ENCODE assay signal across 9 mouse cellular contexts in the genomic region with DNA sequence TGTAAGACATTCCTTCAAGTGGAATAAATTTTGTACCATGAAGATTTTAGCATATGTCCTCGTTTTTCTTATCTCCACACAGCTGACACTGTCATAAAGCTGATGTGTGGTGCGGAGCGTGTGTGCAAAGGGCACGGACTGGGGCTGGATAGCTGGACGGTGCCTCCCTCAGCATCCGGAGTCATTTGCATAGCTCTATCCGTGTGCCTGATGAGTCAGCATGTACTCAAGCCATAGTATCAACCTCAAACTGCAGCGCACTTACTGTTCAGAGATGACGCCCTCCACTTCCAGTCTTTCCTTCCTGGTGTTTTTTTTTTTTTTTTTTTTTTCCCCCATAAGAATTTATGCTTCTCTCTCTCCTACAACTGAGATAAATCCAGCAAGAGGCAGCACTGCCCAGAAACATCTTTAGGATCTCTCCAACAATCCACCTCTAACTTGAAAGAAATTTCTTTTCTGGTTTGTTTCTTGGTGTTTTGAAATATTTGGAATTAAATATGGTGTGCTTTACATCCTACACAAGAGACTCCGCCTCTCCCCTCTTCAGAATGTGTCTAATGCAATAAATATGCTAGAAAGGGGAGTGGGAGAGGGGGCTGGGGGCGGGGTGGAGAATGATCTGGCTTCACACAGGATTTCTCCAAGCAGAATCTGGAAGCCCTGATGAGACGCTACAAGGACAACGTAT. TPM values are rescaled to one million over a fixed set of nuclear protein-coding genes. Genes with fewer than 3 reads are reported as not detected.
DNase-seq lines count a peak whose midpoint lies in the region; ATAC-seq and TF ChIP-seq lines count a peak whose summit lies in the region.
"Had no signal": no experiment of that assay in that cellular context is flagged by ENCODE, and none has a peak within 500 bp of the region (broad histone marks: within the 10 kb centered on the region; RNA-seq: fewer than 3 reads in every experiment).

No protein-coding gene starts in this region.

- 0 out of 2 replicates have a peak, but pooled peaks cover 3% of the 10 kb centered on the region for H3K27me3 ChIP-seq in hindbrain, embryonic 12.5 days
- no peaks in the 10 kb centered on the region for H3K27me3 ChIP-seq in hindbrain, embryonic 16.5 days (replicated peaks; ENCODE audit: control insufficient read depth, insufficient read depth, low read length)
- H3K27me3 ChIP-seq in midbrain, embryonic 16.5 days (ENCODE audit: control insufficient read depth, insufficient read depth, low read depth, low read length), result no peaks in the 10 kb centered on the region
- H3K27me3 ChIP-seq in thymus, adult 2 months (ENCODE audit: control insufficient read depth, insufficient read depth, low read length), result no peaks in the 10 kb centered on the region

- TF ChIP-seq CTCF in thymus, adult 2 months (IDR thresholded peaks at IDR 0.05; ENCODE audit: borderline replicate concordance, control insufficient read depth, extremely low read depth, insufficient read depth, low read length, poor library complexity), result no peak

- peaks cover 17% of the 10 kb centered on the region for H3K4me1 ChIP-seq in hindbrain, embryonic 12.5 days
- peaks cover 6% of the 10 kb centered on the region; the same call in 1 of the 2 replicates for H3K4me1 ChIP-seq in hindbrain, embryonic 16.5 days (ENCODE audit: control insufficient read depth, insufficient read depth, low read depth, low read length)
- no peaks in the 10 kb centered on the region for H3K4me1 ChIP-seq in midbrain, embryonic 16.5 days (ENCODE audit: control insufficient read depth, insufficient read depth, low read length)
- H3K4me1 ChIP-seq in thymus, adult 2 months (replicated peaks; ENCODE audit: control insufficient read depth, insufficient read depth, low read length), result no peaks in the 10 kb centered on the region

- 49% methylated on average over 13 of the region's 13 CpGs for WGBS in hindbrain, embryonic 12.5 days
- WGBS in hindbrain, embryonic 16.5 days, result 39% methylated on average over 13 of the region's 13 CpGs
- 41% methylated on average over 13 of the region's 13 CpGs for WGBS in midbrain, embryonic 16.5 days
- WGBS in thymus, adult 2 months, result 32% methylated on average over 13 of the region's 13 CpGs

- TF ChIP-seq POLR2A in thymus, adult 2 months (IDR thresholded peaks at IDR 0.05; ENCODE audit: control insufficient read depth, extremely low read depth, insufficient read depth, low read length, poor library complexity), result no peak

- no peak for ATAC-seq in hindbrain, embryonic 12.5 days (ENCODE audit: low FRiP score)
- no peak for ATAC-seq in hindbrain, embryonic 16.5 days
- peak; percentile 78 to 82 for ATAC-seq in hematopoietic stem cell, adult 5-6 weeks (replicated peaks in 1 of 2; ENCODE audit: insufficient read depth in 1 of 2, low FRiP score in 2 of 2, low TSS enrichment in 1 of 2, low read depth in 1 of 2, poor library complexity in 2 of 2, severe bottlenecking in 2 of 2)
- no peak for ATAC-seq in midbrain, embryonic 16.5 days
- no peak for ATAC-seq in activated CD4-positive, CD25-positive, alpha-beta regulatory T cell, adult 4 months

- no peak overlapping the region for H3K27ac ChIP-seq in hindbrain, embryonic 12.5 days
- no peak overlapping the region for H3K27ac ChIP-seq in hindbrain, embryonic 16.5 days (ENCODE audit: low read depth, low read length)
- no peak overlapping the region for H3K27ac ChIP-seq in midbrain, embryonic 16.5 days (ENCODE audit: low read length)
- no peak overlapping the region for H3K27ac ChIP-seq in thymus, adult 2 months (ENCODE audit: control insufficient read depth, insufficient read depth, low read length)

- peak overlapping the region; percentile 26 for H3K4me2 ChIP-seq in hindbrain, embryonic 12.5 days (replicated peaks)
- no peak overlapping the region for H3K4me2 ChIP-seq in hindbrain, embryonic 16.5 days (ENCODE audit: low read length)
- H3K4me2 ChIP-seq in midbrain, embryonic 16.5 days (ENCODE audit: low read length), result peak overlapping the region; percentile 14; the same call in 1 of the 2 replicates

- no peaks in the 10 kb centered on the region for H3K9me3 ChIP-seq in hindbrain, embryonic 12.5 days (replicated peaks)
- H3K9me3 ChIP-seq in hindbrain, embryonic 16.5 days (ENCODE audit: control insufficient read depth, low read length), result no peaks in the 10 kb centered on the region
- H3K9me3 ChIP-seq in midbrain, embryonic 16.5 days (replicated peaks; ENCODE audit: control insufficient read depth, low read length, poor library complexity, severe bottlenecking), result no peaks in the 10 kb centered on the region

- H3K9ac ChIP-seq in hindbrain, embryonic 12.5 days, result no peak overlapping the region
- H3K9ac ChIP-seq in hindbrain, embryonic 16.5 days (ENCODE audit: low read depth, low read length), result no peak overlapping the region
- 0 out of 2 replicates have a peak overlapping the region, but pooled peaks have one; percentile 6 for H3K9ac ChIP-seq in midbrain, embryonic 16.5 days (ENCODE audit: low read depth, low read length)

- no peaks in the 10 kb centered on the region for H3K36me3 ChIP-seq in hindbrain, embryonic 12.5 days
- no peaks in the 10 kb centered on the region for H3K36me3 ChIP-seq in hindbrain, embryonic 16.5 days (ENCODE audit: control insufficient read depth, insufficient read depth, low read length)
- H3K36me3 ChIP-seq in midbrain, embryonic 16.5 days (ENCODE audit: control insufficient read depth, insufficient read depth, low read length), result no peaks in the 10 kb centered on the region
- H3K36me3 ChIP-seq in thymus, adult 2 months (ENCODE audit: control insufficient read depth, insufficient read depth, low read length), result no peaks in the 10 kb centered on the region

- H3K4me3 ChIP-seq in hindbrain, embryonic 12.5 days, result no peak overlapping the region
- no peak overlapping the region for H3K4me3 ChIP-seq in hindbrain, embryonic 16.5 days (ENCODE audit: low read length)
- no peak overlapping the region for H3K4me3 ChIP-seq in midbrain, embryonic 16.5 days (ENCODE audit: low read depth, low read length)
- H3K4me3 ChIP-seq in thymus, adult 2 months (ENCODE audit: control insufficient read depth, insufficient read depth, low read length), result no peak overlapping the region

- peak; percentile 62 for DNase-seq in MN1 (ENCODE audit: low spot score)
- no peak for DNase-seq in thymus, adult 2 months
- no peak for DNase-seq in right cerebral cortex, postnatal 25 days

RNA-seq across cellular contexts. Expression of a gene that starts 7.9 kb away (rescaled TPM):
- 168 and 186 TPM in 2 replicates for polyA plus RNA-seq in hindbrain, embryonic 12.5 days (2016; fragmentation: Nextera tagmentation; extraction: Ambion mirVana)
- polyA plus RNA-seq in hindbrain, embryonic 16.5 days (2015; fragmentation: Nextera tagmentation; extraction: Ambion mirVana), result 139 TPM in 2 replicates
- 161 and 167 TPM in 2 replicates for total RNA-seq in hematopoietic stem cell, adult 5-6 weeks (2017)
- 139 and 151 TPM in 2 replicates for polyA plus RNA-seq in midbrain, embryonic 16.5 days (2015; fragmentation: Nextera tagmentation; extraction: Ambion mirVana)
- 22.1 and 22.7 TPM in 2 replicates for polyA plus RNA-seq in thymus, adult 2 months (2012; rRNA removed)
- polyA plus RNA-seq in activated CD4-positive, CD25-positive, alpha-beta regulatory T cell, adult 4 months (2017; shearing (Covaris generic)), result 10 to 100 TPM; 77.1 to 98.7 TPM

RNA-seq across cellular contexts. Expression of a gene that starts 14.7 kb away (rescaled TPM):
- 0.21 TPM in 1 of 2 replicates, not detected in the other for polyA plus RNA-seq in hindbrain, embryonic 12.5 days (2016; fragmentation: Nextera tagmentation; extraction: Ambion mirVana)
- polyA plus RNA-seq in hindbrain, embryonic 16.5 days (2015; fragmentation: Nextera tagmentation; extraction: Ambion mirVana), result 0.19 TPM in 1 of 2 replicates, not detected in the other
- total RNA-seq in hematopoietic stem cell, adult 5-6 weeks (2017), result not detected in 2 replicates
- not detected in 2 replicates for polyA plus RNA-seq in midbrain, embryonic 16.5 days (2015; fragmentation: Nextera tagmentation; extraction: Ambion mirVana)
- polyA plus RNA-seq in thymus, adult 2 months (2012; rRNA removed), result 0.11 and 0.46 TPM in 2 replicates
- polyA plus RNA-seq in activated CD4-positive, CD25-positive, alpha-beta regulatory T cell, adult 4 months (2017; shearing (Covaris generic)), result 1 to 10 TPM; 1.8 to 2.5 TPM
- total RNA-seq: liver, adult 2 months had no signal
- polyA plus RNA-seq: liver, adult 2 months had no signal

Comparison
In these comparisons a context has a peak if more than half of its experiments do, and no peak if none do; other contexts are left out.
1. ATAC-seq: peak in hematopoietic stem cell, adult 5-6 weeks (2 of 2); none in hindbrain, embryonic 12.5 days (single experiment), hindbrain, embryonic 16.5 days (single experiment), midbrain, embryonic 16.5 days (single experiment) and activated CD4-positive, CD25-positive, alpha-beta regulatory T cell, adult 4 months (single experiment).